Mouse (Mus musculus) cortical plate, adult 2 months (tissue): ENCODE results near the gene Rab3ip.

Source experiments
- CTCF ChIP-seq: fragments of 200-500 bp; IDR thresholded peaks from 2 replicates; pipeline ENCODE4 v1.5.1; 2011; ENCODE audit warnings: mild to moderate bottlenecking, control low read depth, low read length; ENCODE audit not compliant: insufficient read depth; ENCODE audit errors: extremely low read depth
- POLR2A ChIP-seq: fragments of 200-500 bp; IDR thresholded peaks from 2 replicates; pipeline ENCODE4 v1.6.1; 2011; ENCODE audit warnings: mild to moderate bottlenecking, low read length, control low read depth; ENCODE audit not compliant: insufficient read depth; ENCODE audit errors: extremely low read depth

- TF ChIP-seq CTCF (no peak), POLR2A (no peak)
Observed at GRCm38 (mm10) chr10:116977858-116978257, 27.3 kb upstream of the Rab3ip start.
